Mouse (Mus musculus) thymus, postnatal 36 days (tissue): ENCODE measurements at regions not wholly inside any gene's neighbourhood (a gene's known extent, or its start where the extent isn't known, plus 50 kb on each side); places are given as distances from the start of the nearest gene placed in this dataset.
"Not testable (repeated sequence)": the region's sequence is repeated elsewhere in the genome, so short reads cannot be mapped to it uniquely, and the experiment has no call there.

Experiments
- DNase-seq, 2 experiments: peaks; one replicate each; pipeline ENCODE4 v3.0.0; 2022; ENCODE audit warnings: mixed read lengths in 2 of 2

DNA sequence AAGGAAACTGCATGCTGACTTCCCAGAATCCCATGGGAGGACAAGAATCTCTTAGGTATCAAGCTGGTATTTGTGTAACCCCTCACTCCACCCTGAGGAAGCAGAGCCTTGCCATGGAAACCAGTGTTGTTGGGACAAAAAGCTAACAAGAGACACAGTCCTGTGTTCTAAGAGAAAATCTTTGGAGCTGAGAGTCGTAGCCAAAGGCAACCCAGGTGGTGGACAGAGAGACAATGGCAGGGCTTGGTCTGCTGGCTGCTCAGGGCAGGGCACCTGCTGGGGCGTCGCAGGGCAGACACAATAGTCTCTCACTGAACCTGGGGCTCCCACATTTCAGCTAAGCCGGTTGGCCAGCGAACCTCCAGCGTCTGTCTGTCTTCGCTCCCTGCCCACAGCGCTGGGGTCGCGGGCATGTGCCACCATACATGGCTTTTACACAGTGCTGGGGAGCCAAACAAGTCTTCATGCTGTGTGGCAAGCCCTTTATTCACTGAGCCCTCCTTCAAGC is 161.0 kb upstream of the Sulf2 start:
- no peak for DNase-seq

DNA sequence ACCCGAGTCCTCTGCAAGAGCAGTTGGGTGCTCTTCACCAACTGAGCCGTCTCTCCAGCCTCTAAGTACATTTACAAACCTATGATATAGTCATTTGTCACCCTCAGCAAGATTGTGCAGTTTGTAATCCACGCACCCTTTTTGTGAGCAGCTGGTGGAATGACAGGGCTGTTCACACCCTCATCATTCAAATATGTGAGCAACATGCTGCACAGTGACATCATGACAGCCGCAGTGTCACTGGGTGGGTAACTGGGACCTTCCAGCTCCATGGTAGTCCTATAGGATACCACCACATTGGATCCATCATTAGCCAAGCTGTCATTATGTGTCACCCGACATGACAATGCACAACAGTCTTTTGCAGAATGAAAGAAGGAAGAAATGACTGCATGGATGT is 155.0 kb upstream of the Sulf2 start:
- DNase-seq: no peak

DNA sequence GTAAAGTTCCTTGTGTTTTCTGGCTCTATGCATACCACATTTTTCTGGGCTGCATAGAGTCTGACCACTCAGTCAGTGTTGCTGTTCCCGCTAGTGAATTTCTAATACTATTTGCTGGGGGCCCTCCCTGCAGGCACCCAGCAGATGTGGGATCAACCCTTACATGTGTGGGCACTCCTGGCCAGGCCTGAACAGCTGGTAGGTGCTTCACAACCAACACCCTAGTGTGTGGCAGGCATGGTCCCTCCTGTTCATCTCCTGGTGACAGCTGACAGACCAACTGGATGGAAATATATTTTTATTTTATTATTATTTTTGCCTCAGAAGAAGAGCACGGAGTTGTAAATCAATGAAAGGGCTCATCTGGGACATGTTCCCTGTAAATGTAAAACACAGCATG is 154.4 kb upstream of the Sulf2 start:
- no peak for DNase-seq

DNA sequence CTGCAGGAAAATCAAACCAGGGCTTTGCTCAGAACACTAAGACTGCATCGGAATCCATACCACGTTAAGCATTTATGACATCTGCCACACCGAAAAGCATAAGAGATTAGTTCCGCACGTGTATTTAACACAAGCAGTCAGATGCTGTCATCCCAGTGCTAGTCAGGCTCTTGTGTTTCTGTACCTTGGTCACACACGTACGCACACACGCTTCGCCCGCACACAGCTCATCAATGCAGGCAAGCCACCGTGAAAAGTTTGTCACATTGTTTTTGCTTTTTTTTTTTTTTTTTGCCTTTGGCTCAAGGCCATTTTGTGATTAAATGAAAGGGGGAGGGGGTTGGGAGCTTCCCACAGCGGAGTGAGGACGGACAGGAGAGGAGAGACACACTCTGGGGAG is 152.1 kb upstream of the Sulf2 start:
- DNase-seq: no peak

DNA sequence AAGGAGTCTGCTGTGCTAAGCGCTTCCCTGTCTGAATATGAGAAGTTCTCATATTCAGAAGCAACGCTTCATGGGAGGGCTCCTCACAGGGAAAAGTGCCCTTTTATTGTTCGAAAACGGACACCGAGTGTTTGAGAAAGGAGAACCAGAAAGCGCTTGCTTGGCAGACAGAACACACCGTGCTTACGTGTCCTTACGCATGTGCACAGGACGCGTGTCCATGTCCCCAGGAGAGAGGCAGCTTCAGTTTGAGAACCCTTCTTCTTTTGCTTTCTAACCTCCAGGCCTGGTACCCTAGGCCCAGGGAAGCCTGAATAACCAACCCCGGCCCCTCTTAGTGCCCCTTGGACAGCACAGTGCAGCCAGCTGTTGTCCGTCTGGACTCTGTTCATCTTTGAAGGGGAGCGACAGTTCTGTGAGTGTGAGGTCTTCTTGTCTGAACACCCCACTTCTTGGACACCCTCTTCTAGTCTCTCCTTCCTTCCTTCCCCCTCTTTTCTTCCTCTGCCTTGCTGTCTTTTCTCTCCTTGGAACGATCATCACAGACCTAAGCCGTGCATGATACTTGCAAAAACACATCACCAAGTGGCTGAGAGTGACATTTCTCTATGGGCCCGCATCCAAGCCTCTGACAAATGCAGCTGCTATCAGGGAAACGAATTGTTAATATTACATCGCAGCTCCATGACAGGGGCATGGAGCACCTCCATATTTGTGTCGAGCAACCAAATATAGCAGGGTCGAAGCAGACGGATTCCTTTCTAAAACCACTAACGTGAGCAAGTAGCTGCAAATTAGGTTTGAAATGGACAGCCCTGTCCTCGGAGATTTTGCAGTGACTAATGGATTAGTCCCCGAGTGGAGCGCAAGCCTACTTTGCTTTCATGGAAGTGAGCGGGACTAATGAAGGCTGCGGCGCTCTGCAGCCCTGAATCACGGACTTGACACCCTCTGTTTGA is 149.9 kb upstream of the Sulf2 start:
- no peak for DNase-seq

DNA sequence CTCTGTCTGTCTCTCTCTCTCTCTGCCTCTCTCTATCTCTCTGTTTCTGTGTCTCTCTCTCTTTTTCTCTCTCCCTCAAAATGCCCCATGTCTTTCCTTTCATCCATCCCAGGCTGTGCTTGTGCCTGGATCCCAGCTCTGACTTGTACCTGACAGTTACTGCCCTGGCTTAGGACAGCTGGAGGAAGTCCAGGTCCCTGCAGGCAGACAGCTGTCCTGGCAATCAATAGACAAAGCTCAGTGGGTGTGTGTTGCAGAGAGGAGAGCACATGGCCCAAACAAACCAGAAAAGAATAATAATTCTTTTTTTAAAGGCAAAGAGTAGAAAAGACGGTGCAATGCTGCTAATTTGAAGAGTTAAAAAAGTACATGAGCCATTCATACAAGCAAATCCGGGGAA is 148.4 kb upstream of the Sulf2 start:
- DNase-seq: no peak

DNA sequence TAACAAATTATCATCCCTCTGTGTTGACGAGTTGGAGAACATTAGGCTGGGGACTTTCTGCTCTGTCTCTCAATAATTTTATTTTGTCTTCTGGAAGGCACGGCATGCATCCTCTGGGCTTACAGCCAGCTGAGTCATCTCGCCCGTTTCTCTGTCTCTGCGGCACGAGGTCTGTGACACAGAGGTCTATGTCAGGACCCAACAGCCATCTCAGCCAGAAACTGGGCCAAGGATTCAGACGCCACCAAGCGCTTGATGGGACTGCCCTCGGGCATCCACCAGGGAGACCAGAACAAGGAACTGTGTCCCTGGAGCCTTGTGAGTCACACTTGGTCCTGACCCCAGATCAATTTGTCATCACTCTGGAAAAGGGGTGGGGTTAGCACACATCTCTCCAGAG is 145.7 kb upstream of the Sulf2 start:
- DNase-seq: no peak

DNA sequence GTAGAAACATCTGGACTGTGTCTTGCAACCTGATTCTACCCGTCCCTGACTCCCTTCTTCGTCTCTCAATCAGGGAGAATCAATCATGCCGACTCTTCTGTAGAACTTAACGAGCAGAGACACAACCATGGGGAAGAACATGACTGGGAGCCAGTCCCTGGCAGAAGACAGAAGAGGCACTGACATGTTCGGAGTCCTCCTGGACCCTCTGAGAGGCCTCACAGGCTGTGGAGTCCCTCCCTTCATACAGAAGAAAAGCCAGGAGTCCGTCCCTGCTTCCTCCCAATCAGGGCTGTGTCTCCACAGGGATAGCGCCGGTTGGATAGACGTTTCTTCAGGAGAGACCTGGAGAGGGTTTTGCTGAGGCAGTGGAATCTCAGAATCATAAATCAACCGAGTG is 139.2 kb upstream of the Sulf2 start:
- no peak for DNase-seq

DNA sequence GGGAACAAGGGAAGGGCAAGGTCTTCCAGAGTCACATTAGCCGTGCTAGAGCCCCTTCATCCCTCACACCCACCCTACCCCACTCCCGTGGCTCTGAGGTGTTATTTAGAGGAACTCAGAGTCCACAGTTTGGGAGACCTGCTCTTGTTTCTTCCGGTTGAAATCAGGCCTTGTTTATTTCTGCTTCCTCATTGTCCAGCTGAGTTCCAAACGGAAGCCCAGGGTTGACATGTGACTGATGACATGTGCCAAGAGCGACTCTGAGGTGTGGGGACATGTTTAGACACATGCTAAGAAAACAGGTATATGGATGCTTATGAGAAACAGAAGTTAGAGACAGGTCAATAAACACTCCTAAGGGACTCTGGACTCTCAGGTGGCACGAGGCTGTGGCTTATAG is 137.5 kb upstream of the Sulf2 start:
- DNase-seq: no peak

DNA sequence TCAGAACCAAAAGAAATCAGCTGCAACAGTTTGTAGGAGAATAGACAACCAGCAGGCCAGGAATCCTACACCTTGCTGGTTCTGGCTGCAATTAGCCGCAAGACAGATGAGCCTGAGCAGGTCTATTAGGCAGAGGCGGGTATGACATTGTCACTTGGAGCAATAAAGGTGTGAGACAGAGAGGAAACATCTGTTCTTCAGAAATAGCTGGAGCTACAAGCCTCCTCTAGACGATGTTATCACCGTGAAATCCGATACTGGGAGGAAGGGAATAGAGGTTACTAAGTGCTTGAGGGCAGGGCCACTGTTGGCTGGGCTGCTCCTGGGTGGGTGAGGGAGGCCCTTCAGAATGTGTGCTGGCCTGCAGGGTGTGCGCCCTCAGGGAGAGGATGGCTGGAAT is 135.8 kb upstream of the Sulf2 start:
- no peak for DNase-seq

DNA sequence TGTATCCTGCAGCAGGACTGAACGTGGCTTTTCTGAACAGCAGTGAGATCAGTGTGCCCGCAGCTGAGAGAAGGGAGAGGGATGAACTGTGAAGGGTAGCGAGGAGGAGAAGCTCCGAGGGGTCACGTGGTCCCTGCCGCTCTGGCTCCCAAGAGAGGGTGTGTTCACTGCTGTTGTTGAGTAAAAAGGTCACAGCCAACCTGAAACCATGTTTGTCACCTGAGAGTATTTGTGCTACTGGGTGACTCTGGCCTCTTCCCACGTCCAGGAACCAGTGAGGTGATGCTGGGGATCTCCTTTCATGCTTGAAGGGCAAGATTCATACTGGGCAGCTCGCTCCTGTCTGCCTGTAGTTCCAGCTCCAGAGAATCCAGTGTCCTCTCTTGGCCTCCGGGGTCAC is 135.4 kb upstream of the Sulf2 start:
- no peak for DNase-seq

DNA sequence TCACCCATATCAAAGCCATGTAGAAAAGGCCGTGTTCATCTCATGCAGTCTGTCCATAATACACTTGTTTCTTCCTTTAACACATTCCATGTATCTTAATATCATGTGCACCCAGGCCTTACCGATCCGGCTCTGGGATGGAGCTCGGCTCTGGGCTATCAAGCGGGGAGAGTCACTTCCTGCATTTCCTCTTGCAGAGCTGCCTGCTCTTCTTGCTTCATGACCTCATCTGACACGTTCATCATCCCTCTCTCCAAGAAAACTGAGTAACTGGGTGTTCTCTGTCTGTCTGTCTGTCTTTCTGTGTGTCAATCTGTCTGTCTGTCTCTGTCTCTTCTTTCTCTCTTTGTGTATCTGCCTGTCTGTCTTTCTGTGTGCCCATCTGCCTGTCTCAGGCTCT is 133.7 kb upstream of the Sulf2 start:
- DNase-seq: no peak

DNA sequence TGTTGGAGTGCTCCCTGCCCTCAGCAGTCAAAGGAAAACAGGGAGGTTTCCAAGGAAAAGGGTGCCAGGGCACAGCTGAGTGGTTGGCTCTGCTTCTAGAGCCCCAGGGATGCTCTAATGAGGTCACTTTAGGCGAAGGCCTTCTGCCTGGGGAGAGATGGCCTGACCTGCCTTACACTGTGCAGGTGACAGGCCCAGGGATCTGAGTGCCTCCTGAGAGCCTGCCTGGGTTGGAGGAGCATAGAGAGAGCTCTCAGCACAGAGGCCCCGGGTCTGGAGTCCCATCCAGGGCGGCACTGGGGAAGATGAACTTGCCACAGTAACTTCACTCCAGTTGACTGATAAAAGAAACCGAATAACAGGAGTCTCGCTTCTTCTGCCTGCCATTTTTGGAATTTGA is 125.7 kb upstream of the Sulf2 start:
- DNase-seq: not testable (repeated sequence)

DNA sequence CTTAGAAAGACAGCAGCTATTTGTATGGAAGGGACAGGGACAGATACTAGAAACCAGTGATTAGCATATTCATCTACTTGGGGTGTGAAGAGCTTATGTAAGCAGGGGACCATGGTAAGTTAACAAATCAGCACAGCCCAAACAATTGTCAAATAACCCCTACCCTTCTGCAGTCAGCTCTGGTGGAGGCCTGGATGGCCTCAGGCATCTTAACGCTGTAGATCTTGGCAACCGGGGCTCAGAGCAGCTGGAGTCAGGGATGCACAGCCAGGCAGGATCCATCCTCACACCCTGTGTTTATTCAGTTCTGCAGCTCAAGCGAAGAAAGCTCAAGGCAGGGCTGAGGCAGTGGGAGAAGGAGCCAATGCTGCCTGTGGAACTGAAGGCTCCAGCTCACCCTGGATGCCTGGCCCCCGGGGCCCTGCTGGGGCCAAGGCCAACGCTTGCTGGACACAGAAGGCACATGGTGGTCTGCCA is 125.2 kb upstream of the Sulf2 start:
- no peak for DNase-seq

DNA sequence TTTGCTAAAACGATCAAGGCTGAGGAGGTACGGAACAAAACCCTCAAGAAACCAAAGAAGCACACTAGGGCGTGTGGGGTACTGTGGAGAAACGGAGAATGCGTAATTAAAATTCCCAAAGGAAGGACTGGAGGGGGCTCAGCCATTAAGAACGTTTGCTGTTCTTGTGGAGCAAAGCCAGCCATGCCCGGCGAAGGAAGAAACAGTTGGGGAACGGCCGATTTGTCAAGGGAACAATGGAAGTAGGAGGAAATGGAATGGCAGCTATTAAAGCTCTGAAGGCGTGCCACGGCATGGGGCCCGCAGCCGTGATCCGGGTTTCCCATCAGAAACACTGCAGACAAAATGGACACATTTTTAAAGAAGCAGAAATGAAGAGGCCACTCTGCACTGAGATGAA is 124.2 kb upstream of the Sulf2 start:
- DNase-seq: no peak

DNA sequence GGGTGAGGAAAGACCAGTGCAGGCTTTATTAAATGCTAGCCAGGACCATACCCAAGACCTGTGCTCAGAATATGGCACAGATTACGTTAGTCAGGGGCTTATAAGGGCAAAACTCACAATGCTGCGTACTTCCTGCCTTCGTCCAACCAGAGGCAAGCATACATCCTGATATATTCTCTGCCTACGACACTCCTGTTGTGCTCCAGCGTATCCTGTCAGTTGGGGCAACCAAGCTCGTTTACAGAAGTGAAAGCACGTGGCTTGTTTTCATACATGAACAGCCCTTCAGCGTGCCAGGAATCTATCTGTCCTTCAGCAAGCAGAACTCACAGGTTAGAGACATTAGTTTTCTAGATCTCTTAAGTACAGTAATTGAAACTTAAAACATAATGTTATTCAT is 119.9 kb upstream of the Sulf2 start:
- no peak for DNase-seq

DNA sequence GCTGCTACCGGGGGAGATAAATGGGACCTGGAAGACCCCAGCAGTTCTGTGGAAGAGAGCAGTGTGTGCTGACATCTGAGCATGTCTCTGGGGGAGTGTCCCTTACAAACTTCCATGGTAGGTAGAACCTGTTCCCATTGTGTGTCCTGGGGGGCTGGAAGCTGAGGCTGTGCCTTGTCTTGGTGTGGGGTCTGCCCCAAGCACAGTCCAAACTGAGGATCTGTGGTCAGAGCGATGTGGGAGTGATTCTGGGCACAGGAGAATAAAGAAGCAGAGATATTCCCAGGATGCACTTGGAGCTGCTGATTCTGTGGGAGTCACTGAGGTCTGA is 118.5 kb upstream of the Sulf2 start:
- DNase-seq: no peak

DNA sequence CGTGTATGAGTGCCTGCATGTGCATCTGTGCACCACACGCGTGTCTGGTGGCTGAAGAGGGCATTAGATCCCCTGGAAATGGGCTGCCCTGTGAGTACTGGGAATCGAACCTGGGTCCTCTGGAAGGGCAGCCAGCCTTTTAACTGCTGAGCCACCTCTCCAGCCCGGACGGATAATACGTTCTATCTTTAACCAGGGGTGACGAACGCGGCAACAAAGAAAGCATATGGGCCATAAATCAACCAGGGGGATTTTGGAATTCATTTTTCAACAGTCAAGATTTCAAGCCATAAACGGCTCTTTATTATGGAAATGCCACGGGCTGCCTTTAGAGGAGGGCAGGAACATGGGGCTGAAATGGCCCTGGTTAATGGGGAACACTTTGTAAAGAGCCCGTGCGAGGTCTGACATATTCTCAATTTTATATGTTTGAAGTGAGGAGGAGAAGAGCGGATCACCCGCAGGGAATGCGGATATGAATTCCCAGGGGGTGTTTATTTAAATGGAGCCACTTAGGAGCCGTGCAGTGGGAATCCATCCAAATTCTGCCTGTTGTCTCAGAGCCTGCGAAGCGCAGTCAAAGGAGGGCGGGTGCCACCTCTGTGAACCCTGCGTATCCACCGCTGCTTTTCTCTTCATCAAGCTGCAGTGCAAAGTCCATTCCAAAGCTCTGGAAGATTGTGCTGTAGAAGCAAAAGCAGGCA is 118.0 kb upstream of the Sulf2 start:
- DNase-seq: no peak

DNA sequence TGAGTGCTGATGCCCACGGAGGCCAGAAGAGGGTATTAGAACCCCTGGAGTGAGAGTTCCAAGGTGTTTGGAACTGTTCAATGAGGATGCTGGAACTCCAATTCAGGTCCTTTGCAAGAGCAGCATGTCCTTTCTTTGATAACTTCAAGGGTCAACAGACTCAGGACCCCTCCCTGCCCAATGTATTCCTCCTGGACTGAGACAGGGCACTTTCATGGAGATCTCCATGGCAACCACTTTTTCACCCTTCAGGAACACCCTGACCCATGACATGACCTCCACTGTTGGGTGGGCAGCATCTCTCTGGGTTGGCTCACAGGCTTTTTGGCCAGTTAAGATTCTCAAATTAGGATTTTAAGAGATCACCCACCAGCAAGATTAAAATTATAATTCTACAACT is 117.4 kb upstream of the Sulf2 start:
- DNase-seq: no peak

DNA sequence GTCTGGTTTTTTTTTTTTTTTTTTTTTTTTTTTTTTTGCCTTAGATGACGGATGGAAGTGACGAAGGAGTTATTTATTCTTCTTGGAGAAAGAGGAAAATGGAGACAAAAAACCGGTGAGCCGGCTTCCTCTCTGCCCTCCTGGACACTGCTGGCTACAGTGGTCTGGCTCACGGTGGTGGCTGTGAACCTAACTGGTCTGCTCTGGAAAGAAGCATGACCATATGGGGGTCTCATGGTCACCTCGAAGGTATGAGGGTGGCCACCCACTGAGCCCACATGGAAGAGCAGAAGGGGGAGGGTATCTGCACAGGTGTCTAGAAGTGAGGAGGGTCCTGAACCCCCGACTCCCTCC is 116.7 kb upstream of the Sulf2 start:
- no peak for DNase-seq

DNA sequence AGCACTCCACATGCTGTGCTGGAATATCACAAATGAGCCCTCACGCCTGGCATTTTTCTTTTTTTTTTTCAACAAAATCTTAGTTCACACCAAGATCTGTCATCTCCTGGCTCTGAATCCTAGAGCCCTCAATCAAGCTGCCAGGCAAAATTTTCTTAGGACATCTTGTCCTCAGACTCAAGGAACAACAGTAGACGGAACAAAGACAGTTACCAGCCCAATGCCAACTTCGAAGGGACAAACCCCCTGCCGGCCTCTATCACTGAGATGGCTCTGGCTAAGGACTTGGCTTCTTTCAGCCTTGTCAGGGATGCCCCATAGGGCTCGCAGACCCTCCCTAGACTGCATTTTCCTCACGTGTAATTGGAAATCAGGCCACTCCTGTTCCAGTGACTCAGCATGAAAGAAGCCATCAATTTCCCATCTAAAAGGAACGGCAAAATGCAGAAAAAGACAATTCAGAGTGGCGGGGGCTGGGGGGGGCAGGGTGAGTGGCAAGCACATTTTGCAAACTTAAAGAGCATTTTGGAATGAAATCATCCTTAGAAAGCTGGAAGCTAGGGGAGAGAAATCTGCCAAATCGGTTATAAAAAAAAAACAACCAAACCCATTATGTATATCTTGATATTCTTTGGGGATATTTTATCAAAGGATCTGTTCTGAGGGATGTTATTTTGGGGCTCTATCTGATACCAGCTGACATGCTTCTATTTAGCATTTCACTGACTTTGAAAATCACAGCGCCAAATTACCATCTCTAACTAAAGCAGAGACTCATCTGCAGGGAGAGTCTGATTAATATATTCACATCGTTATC is 116.1 kb upstream of the Sulf2 start:
- DNase-seq: no peak

DNA sequence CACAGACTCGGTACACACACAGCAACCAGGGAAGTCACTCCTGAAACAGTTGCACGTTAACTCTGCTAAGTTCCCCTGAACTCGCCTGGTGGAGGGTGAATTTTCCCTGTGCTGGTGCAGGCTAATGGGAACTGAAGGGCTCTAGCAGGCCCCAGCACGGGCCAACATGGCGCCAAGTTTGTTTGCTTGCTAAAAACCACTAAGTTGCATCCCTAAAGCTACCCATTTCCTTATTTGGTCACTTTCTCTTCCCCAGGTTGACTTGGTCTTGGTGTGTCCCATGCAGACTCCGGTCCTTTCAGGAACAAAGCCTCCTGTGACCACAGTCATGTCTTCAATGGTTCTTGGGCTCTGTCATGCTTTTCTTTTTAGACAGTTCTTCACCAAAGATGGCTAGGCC is 114.5 kb upstream of the Sulf2 start:
- no peak for DNase-seq

DNA sequence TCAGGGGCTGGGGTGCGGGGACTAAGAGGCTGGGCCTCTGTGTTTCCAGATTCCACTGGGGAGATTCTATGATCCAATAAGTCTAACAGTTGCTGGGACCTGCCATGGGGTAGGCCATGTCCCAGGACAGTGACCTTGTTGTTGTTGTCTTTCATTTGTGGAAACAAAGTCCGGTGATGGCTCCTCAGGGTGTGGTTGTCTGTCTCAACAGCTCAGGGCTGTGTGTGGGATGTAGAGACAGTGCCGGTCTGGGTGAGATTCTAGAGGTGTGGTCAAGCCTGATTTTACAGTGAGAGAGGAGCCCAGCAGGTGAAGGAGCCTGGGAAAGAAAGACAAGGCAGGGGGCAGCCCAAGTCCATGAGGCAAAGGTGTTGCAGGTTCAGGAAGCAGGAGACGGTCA is 111.5 kb upstream of the Sulf2 start:
- DNase-seq: no peak
